Mouse (Mus musculus) kidney, postnatal 0 days (tissue): ENCODE data around the gene Col26a1. TPM values are rescaled to one million over a fixed set of nuclear protein-coding genes. Genes with fewer than 3 reads are reported as not detected.
"Not testable (repeated sequence)": the region's sequence is repeated elsewhere in the genome, so short reads cannot be mapped to it uniquely, and the experiment has no call there.

ENCODE experiments used
- ATAC-seq: fragments of 200-750 bp; cut with Nextera tagmentation; replicated peaks from 2 replicates; pipeline ENCODE4 v1.8.0; 2017; ENCODE audit warnings: low read depth, moderate number of reproducible peaks, moderate TSS enrichment, moderate library complexity; ENCODE audit not compliant: low FRiP score
- DNase-seq: peaks from one replicate; pipeline ENCODE4 v3.0.0-alpha.2; 2016; ENCODE audit warnings: low spot score
- H3K27ac ChIP-seq: fragments of 300-500 bp; sonication (generic); 2 replicates; pipeline ENCODE4 v1.5.1; 2014; ENCODE audit warnings: mild to moderate bottlenecking
- H3K27me3 ChIP-seq: fragments of 300-500 bp; sonication (generic); 2 replicates; pipeline ENCODE4 v1.6.1; 2014; ENCODE audit warnings: low read length, mixed read lengths; ENCODE audit not compliant: insufficient read depth
- H3K36me3 ChIP-seq: fragments of 300-500 bp; sonication (generic); 2 replicates; pipeline ENCODE4 v1.6.1; 2014; ENCODE audit warnings: low read length, mixed read lengths; ENCODE audit not compliant: insufficient read depth
- H3K4me1 ChIP-seq: fragments of 300-500 bp; sonication (generic); replicated peaks from 2 replicates; pipeline ENCODE4 v1.6.1; 2014; ENCODE audit warnings: antibody characterized with exemption, low read length, mixed read lengths; ENCODE audit not compliant: insufficient read depth
- H3K4me2 ChIP-seq: fragments of 300-500 bp; sonication (generic); 2 replicates; pipeline ENCODE4 v1.6.1; 2014; ENCODE audit warnings: mild to moderate bottlenecking, low read length, moderate library complexity, mixed read lengths
- H3K4me3 ChIP-seq: fragments of 300-500 bp; sonication (generic); replicated peaks from 2 replicates; pipeline ENCODE4 v1.5.1; 2014; ENCODE audit warnings: low read depth, low read length
- H3K9ac ChIP-seq: fragments of 300-500 bp; sonication (generic); 2 replicates; pipeline ENCODE4 v1.6.1; 2014; ENCODE audit warnings: low read depth, low read length
- H3K9me3 ChIP-seq: fragments of 300-500 bp; sonication (generic); replicated peaks from 2 replicates; pipeline ENCODE4 v1.6.1; 2016; ENCODE audit warnings: low read length, inconsistent platforms, mixed read lengths
- CTCF ChIP-seq: IDR thresholded peaks from 2 replicates; pipeline ENCODE4 v1.5.1; 2016; ENCODE audit warnings: antibody characterized with exemption, low read depth, mild to moderate bottlenecking, moderate library complexity
- WGBS: fragments of 180-500 bp; shearing (Covaris S2); extraction: QIAGEN DNeasy Blood & Tissue Kit; methylation state at CpG from one replicate; pipeline ENCODE4 v1.1.7; 2014; 5-methylcytosine and 5-hydroxymethylcytosine counted together
- polyA plus RNA-seq: library from polyadenylated mRNA; unstranded; fragments of >200 nt; fragmentation: Nextera tagmentation; extraction: Ambion mirVana; gene quantifications from 2 replicates; pipeline ENCODE4 v1.2.1, GENCODE M21; 2015

Col26a1 gene
- polyA plus RNA-seq, 1 experiment from 2014 or later, result 47.1 TPM

GRCm38 (mm10) chr5:136767304-136767703 is 115.7 kb downstream of the Col26a1 start:
- no peak overlapping the region for H3K9ac ChIP-seq
- DNase-seq (no peak), ATAC-seq (no peak)
- H3K4me1 ChIP-seq, result 0 out of 2 replicates have a peak, but pooled peaks cover 6% of the 10 kb centered on the region
- H3K27me3 ChIP-seq, result no peaks in the 10 kb centered on the region
- no peak overlapping the region for H3K4me2 ChIP-seq
- 72% methylated on average over 9 of the region's 9 CpGs for whole genome bisulfite sequencing
- no peak for TF ChIP-seq CTCF
- H3K36me3 ChIP-seq, result no peaks in the 10 kb centered on the region
- no peak overlapping the region for H3K27ac ChIP-seq
- H3K4me3 ChIP-seq, result no peak overlapping the region
- no peaks in the 10 kb centered on the region for H3K9me3 ChIP-seq

DNA sequence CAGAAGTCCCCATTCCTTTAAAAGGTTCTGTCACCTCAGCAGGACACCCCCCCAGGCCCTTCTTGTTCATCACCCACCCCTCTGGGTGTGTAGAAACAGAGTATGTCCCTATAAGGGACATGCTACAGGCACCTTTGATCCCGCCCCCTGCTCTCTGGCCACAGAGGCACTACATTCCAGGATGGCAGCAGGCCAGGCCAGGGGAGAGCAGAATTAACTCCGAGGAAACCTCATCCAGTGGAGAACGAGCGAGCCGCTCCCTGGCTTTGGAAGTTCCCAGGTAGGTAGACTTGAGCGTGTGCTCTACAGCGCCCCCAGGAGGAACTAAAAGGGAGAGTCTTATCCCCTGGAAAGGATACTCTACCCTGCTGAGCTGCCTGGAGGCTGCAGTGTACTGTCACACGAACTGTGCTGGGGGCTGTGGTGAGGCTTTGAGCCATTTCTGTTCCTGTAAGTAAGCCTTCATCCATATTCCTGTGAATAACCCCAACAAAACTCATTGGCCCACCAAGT is 118.8 kb downstream of the Col26a1 start:
- peak; percentile 39 for TF ChIP-seq CTCF
- H3K4me3 ChIP-seq, result no peak overlapping the region
- H3K36me3 ChIP-seq, result no peaks in the 10 kb centered on the region
- 0 out of 2 replicates have a peak, but pooled peaks cover under 1% of the 10 kb centered on the region for H3K4me1 ChIP-seq
- no peak overlapping the region for H3K9ac ChIP-seq
- no peaks in the 10 kb centered on the region for H3K27me3 ChIP-seq
- DNase-seq (no peak), ATAC-seq (no peak)
- H3K9me3 ChIP-seq, result no peaks in the 10 kb centered on the region
- no peak overlapping the region for H3K27ac ChIP-seq
- 45% methylated on average over 8 of the region's 8 CpGs for WGBS
- H3K4me2 ChIP-seq, result no peak overlapping the region

GRCm38 (mm10) chr5:136760345-136760744 is 122.7 kb downstream of the Col26a1 start:
- H3K27ac ChIP-seq, result no peak overlapping the region
- WGBS, result 60% methylated on average over 6 of the region's 6 CpGs
- H3K9me3 ChIP-seq, result no peaks in the 10 kb centered on the region
- TF ChIP-seq CTCF, result no peak
- no peaks in the 10 kb centered on the region for H3K4me1 ChIP-seq
- no peak overlapping the region for H3K4me3 ChIP-seq
- no peaks in the 10 kb centered on the region for H3K36me3 ChIP-seq
- H3K27me3 ChIP-seq, result no peaks in the 10 kb centered on the region
- DNase-seq (no peak), ATAC-seq (no peak)
- H3K4me2 ChIP-seq, result no peak overlapping the region
- H3K9ac ChIP-seq, result no peak overlapping the region

DNA sequence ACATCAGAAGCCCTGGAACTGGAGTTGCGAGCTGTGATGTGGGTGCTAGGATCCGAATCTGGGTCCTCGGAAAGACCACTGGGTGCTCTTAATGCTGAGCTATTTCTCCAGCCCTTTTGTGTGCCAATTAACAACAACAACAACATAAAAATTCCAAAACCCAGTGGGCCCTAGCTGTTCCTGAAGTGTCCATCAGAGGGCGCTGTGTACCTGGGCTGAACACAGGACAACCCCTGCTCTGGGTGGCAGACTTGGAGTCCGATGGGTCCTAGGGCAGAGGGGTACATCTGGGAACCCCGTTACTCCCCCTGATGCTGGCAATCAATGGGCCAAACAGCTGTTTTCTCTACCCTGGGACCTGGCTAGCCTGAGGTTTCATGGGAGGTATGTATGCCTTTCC is 123.2 kb downstream of the Col26a1 start:
- DNase-seq, result peak; percentile 13
- H3K9me3 ChIP-seq, result no peaks in the 10 kb centered on the region
- H3K27me3 ChIP-seq, result no peaks in the 10 kb centered on the region
- ATAC-seq, result no peak
- no peaks in the 10 kb centered on the region for H3K36me3 ChIP-seq
- TF ChIP-seq CTCF, result peak; percentile 64
- no peaks in the 10 kb centered on the region for H3K4me1 ChIP-seq
- 64% methylated on average over 6 of the region's 6 CpGs for WGBS
- H3K4me2 ChIP-seq, result no peak overlapping the region
- no peak overlapping the region for H3K27ac ChIP-seq
- H3K9ac ChIP-seq, result no peak overlapping the region
- H3K4me3 ChIP-seq, result no peak overlapping the region

GRCm38 (mm10) chr5:136755696-136756095 is 127.3 kb downstream of the Col26a1 start:
- Histone ChIP-seq H3K27me3 (no peaks in the 10 kb centered on the region), H3K9ac (no peak overlapping the region), H3K4me3 (no peak overlapping the region), H3K27ac (no peak overlapping the region), H3K9me3 (no peaks in the 10 kb centered on the region), H3K36me3 (no peaks in the 10 kb centered on the region), H3K4me2 (no peak overlapping the region), H3K4me1 (no peaks in the 10 kb centered on the region)
- 1% methylated on average over 3 of the region's 3 CpGs for WGBS
- no peak for ATAC-seq
- peak; percentile 96 for TF ChIP-seq CTCF
- DNase-seq, result peak; percentile 78

DNA sequence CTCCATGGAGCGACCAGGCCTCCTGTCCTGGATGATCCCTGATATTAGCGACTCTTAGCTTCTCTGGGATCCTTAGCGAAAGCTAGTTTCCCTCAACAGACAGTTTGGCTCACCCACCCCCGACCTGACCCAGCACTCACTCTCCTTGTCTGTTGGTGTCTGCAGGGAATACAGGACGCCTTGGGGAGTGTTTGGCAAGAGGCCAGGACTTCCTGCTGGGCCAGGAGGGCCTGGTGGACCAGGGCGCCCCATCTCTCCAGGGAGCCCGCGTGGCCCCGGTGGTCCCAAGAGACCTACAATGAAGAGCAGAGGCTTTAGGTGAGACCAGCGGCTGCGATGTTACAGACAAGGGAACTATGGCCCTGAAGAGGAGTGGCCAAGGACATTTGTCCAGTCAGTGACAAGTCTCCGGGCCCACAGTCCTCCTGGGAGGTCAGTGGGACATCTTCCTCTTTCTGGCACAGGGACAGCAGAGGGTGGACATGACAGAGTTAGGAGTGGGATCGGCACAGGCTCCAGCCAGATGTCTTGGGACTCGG is 128.9 kb downstream of the Col26a1 start:
- Histone ChIP-seq H3K4me1 (no peaks in the 10 kb centered on the region), H3K9ac (no peak overlapping the region), H3K27me3 (no peaks in the 10 kb centered on the region), H3K4me3 (no peak overlapping the region), H3K4me2 (no peak overlapping the region), H3K36me3 (no peaks in the 10 kb centered on the region), H3K27ac (no peak overlapping the region), H3K9me3 (no peaks in the 10 kb centered on the region; the same call in 1 of the 2 replicates)
- DNase-seq (no peak), ATAC-seq (no peak)
- 62% methylated on average over 14 of the region's 14 CpGs for WGBS
- no peak for TF ChIP-seq CTCF

DNA sequence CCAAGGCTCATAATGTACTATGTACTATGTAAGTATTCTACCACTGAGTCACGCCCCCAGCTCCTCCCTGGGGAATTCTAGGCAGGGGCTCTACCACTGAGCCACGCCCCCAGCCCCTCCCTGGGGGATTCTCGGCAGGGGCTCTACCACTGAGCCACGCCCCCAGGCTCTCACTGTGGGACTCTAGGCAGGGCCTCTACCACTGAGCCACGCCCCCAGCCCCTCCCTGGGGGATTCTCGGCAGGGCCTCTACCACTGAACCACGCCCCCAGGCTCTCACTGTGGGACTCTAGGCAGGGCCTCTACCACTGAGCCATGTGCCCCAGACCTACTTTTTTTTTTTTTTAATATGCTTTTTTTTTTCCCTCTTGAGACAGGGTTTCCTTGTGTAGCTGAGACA is 129.8 kb downstream of the Col26a1 start:
- not testable (repeated sequence) for DNase-seq, H3K9ac ChIP-seq, H3K27me3 ChIP-seq, H3K36me3 ChIP-seq, H3K27ac ChIP-seq, H3K9me3 ChIP-seq, H3K4me3 ChIP-seq, H3K4me2 ChIP-seq, H3K4me1 ChIP-seq, ATAC-seq
- WGBS, result 77% methylated on average over 7 of the region's 7 CpGs
